Mouse (Mus musculus) testis, adult 2 months (tissue): ENCODE data around the gene Prkn.

ENCODE experiments used
- CTCF ChIP-seq: fragments of 200-500 bp; IDR thresholded peaks from 2 replicates; pipeline ENCODE4 v1.5.1; 2012; ENCODE audit warnings: low read depth, mild to moderate bottlenecking, inconsistent platforms, low read length, moderate library complexity; ENCODE audit not compliant: control insufficient read depth, insufficient read depth, insufficient replicate concordance
- POLR2A ChIP-seq: fragments of 200-500 bp; IDR thresholded peaks from 2 replicates; pipeline ENCODE4 v1.6.1; 2012; ENCODE audit warnings: low read depth, mild to moderate bottlenecking, inconsistent platforms, low read length, moderate library complexity; ENCODE audit not compliant: control insufficient read depth

DNA sequence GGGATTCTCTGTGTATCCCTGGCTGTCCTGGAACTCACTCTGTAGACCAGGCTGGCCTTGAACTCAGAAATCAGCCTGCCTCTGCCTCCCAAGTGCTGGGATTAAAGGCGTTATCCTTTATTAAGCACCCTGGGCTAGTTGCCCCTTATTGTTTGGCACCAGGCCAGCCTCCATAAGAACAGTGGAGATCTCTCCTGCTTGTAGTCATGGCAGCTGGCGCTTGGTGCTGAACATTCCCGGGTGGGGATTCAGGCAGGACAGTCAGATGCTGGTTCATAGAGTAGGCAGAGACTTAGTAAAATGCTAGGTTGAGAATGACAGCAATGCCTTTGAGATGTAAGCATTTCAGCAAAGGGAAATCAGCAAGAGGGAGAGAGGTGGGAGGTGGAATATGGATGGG lies 786.1 kb downstream of the Prkn start:
- TF ChIP-seq POLR2A (no peak), CTCF (no peak)
